Mouse (Mus musculus) cerebellum, adult 9-10 months (tissue): ENCODE measurements around the gene Prokr2.
A peak's percentile ranks its signal among the peaks of the same experiment; 100 is the strongest.

Experiments used
- DNase-seq: peaks from one replicate; pipeline ENCODE4 v3.0.0; 2022

The Prokr2 gene

DNA sequence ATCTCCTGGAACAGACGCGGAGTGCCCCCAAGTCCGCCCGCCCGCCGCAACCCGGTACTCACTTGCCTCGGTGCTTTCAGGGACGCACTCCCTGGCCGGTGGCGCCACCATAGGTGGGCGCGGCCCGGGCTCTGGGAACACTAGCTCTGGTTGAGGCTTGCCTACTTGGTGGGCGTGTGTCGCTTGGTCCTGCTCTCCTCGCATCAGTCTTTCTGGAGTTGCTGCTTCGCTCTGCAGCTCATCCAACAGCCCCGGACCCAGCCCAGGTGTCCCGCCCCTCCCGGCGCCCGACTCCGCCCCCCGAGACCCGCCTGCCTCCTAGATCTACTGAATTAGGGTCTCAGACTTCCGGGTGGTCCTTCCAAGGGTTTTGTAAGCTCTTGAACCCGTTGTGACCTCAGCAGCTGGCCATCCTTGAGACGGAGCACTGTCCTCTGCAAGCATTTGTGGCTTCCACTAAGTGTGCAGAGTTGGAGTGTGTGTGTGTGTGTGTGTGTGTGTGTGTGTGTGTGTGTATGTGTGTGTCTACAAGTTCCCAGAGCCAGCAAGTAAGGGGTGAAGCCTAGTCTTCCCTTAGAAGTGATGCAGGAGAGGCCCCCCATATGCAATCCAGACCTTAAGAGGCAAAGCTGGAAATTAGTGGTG lies at the start of gene Prokr2:
Gene Prokr2 (minus strand): TSS at position 254 of the 645 bp plus-strand sequence.
- DNase-seq, result no peak

DNA sequence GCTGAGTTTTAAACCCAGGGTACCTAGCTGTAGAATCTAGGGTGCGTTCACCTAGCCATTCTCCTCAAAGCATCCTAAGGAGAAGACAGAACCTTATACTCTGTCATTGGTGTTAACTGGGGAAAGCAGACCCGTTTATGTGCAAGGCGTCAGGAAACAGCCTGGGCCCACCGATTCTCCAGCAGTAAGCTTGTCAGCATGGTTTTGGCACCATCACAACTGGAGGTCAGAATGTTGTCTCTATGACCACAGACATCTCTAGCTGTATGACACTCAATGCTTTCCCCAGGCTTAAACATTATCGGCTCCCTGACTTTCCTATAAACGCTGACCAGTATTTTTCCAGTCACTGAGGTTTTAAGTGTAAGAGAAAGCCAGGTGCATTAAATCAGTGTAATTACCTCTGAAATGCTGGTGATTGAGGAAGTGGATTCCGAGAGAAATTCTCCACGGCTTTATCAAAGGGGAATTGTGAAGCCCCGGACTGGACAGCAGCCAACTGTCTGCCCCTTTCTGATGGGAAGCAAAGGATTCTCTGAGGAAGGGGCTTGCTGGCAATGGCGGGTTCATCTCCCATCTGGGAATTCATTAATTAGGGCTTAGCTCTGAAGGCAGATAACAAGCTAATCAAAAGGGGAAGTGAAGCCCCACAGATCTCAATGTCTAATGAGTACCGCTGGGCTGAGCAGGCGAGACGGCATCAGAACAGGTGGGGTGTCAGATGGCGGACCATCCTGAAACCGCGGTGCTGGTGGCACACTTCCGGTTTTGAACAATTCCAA lies 42.1 kb upstream of the Prokr2 start:
- peak; percentile 29 for DNase-seq

DNA sequence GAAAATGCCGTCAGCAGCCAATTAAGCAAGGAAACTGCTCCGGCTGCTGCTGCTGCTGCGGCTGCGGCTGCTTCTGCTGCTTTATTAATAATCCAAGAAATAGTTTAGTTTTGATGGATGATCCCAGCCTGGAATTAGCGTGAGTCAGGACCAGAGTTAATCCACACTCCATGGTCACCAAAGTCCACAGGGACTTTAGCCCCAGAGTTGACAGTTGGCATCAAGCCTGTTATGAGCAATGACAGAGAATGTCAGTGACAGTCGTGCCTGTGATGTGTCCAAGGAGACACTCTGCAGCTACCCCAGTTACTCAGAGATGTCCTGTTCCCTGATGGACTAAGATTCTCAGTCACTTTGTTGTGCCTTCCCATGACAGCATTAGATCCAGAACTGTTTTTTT lies 40.3 kb upstream of the Prokr2 start:
- DNase-seq, result no peak

DNA sequence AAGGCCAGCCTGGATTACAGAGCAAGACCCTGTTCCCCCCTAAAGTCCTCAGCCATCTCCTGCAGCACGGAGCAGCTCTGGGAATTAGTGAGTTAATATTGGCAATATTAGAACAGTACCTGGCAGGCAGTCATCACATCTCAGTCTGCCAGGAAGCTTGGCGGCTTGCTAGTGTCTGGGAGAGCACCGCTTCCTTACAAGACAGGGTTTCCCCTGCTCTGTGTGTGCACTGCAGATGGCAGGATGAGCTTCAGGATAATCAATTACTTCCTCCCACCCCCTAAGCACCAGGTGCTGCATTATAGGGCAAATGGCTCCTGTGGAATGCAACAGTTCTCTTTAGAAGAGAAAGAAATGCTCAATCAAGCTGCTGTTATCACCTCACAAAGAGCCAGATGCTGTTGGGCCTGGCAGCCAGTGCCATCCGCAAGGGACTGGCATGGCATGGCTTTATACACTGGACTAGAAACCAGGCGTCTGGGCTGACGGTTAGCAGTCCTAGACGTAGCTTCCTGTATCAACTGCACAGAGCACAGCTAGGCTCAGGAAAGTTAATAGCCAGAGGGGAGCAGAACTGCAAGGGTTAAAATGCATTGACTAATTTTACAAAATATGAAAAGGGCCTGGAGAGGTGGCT lies 38.3 kb upstream of the Prokr2 start:
- DNase-seq, result no peak

DNA sequence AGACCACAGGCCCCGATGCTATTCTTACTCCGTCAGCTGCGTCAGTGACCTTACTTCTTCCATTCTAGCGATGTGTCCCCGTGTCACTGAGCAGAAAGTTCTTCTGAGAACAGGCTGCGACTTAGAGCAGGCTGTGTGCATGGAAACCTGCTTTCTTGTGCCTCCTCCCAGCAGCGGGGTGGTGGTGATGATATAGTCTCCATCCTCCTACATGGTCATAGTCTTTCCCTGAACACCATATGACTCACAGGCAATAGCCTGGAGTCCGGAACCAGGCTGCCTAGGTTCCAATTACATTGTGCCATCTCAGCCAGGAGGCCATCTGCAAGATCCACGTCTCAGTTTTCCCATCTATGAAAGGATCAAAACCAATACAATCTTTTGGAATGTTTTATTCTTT lies 37.6 kb upstream of the Prokr2 start:
- no peak for DNase-seq

DNA sequence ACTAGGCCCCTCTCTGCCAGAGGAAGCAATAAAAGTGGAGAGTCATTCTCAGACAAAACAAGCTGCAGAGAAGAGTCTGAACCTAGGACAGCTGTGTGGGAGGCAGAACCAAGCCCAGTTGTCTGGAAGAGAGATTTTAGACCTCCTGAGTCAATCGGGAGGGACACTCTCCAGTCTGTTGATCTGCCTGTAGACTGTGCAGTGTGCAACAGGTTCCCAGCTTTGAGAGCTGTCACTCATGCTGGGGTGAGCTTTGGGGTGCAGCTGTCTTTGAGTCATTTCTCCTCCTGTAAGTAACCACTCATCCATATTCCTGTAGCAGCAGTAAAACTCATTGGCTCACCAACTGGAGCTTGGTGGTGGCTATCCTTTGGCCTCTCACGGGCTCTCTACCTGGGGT lies 33.2 kb upstream of the Prokr2 start:
- DNase-seq, result no peak

DNA sequence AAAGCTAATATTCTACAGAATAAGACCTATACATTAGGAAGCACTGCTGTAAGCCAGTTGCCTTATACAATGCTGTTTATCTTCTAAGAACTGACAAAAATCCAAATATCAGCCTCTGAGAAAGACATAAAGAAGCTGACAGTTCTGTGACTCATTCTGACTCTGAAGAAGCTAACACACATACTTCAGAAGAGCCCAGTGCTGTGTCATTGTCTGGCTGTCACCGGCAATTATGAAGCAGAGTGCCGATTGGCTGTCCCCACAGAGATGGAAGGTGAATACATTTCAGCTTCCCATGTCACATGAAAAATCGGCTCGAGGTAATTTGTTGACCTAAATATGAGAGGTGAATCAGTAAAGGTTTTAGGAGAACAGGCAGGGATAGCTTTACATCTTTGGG lies 24.9 kb upstream of the Prokr2 start:
- DNase-seq, result no peak

DNA sequence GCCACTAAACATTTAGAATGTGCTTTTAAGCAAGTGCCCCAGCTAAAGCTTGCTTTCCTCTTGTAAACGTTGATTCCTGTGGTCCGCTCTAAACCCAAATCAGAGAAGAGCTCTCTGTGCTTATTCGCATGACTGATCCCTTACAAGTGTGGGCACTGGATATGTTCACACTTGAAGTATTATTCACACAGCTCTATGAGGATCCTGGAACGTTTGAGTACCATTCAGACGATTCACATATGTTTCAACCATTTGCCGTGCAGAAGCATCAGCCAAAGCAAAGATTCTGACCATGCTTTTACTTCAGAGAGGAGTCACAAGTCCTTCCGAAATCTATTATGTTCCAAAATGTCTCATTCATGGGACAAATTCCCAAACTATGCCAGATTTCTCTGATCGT lies 12.9 kb upstream of the Prokr2 start:
- DNase-seq, result no peak

DNA sequence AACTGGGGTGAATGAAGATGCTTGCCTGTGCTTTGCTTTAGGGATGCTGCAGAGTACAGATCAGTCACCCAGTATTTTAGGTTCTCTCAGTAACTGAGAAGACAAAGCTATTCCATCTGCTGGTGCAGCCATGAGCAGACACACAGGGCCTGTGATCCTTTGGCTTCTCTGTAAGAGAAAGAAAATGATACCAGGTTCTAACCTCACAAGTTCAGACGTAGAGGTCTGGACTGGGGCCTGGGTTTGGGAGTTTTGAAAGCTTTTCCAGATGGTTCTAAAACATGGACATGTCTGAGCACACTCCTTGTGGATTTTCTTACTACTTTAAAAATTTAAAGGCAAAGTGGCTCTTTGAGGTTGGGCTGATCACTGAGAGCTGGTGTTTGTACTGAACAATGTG lies 10.5 kb upstream of the Prokr2 start:
- no peak for DNase-seq

DNA sequence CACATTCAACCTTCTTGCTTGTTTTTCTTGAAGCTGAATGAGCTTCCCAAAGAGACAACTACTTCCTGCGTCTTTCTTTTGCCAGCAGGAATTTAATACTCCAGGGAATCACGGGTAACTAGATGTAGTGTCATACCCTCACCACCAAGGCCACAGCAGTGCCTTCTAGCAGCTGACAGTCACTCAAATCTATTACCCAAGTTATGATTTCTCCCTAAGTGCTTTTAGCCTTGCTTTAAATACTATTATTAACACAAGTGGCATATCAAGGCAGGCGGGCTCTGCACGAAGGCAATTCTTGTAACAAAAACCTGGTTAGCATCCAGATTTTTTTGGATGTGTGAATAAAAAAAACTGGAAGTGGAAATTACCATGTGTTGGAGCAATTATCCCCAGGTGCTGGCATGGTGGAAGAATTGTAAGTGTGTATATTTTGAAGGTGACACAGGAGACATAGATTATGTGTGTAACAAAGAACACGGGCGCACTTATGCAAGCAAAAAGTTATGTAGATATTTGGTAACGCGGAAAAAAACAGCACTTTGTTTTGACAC lies 5.4 kb upstream of the Prokr2 start:
- no peak for DNase-seq

DNA sequence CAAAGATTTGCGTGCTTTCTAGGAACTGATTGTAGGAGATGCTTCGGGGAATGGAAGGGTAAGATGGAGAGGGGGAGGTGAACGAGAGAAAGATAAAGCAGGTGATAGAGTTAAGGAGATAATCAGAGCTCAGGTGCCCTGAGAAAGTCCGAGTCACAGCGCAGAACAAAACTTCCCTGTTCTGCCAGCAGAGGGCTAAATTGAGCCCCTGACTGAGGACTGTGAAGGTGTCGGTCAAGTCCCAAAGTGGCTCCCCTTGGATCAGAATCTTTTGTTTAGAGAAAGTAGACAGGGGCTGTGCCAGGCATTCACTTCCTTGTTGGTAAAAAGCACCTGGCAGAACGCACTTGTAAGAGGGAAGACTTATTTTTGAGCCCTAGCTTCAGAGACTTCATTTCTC lies 4.3 kb upstream of the Prokr2 start:
- no peak for DNase-seq

DNA sequence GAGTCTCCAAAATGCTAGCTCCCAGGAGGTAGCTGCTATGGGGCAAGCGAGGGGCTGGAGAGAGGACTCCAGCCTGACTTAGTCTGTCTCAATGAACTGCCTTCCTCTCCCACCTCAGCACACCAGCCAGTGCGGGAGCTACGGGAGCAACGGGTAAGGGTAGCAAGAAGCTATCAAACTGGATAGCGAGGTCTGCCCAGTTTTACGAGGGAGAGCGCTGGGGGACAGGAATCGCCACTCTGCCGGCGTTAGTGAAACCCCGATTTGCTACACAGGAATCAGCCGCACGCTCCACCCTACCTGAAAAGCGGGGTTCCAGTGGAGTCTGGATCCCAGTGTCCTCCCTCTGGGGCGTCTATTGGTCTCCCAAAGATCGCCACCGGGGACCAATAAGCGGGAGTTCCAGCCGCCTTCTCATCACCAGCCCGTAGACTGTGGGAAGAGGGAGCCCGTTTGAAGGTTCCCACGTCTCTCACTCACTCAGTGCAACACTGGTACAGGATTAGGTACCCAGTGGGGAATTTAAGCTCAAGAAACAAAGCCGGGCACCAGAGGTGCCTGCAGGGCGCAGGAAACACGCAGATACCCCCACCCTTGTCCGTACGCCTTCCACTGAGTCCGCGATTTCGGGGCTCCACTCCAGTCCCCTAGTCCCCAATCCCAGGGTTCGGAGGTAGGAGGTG lies 595 bp downstream of the Prokr2 start:
- no peak for DNase-seq

DNA sequence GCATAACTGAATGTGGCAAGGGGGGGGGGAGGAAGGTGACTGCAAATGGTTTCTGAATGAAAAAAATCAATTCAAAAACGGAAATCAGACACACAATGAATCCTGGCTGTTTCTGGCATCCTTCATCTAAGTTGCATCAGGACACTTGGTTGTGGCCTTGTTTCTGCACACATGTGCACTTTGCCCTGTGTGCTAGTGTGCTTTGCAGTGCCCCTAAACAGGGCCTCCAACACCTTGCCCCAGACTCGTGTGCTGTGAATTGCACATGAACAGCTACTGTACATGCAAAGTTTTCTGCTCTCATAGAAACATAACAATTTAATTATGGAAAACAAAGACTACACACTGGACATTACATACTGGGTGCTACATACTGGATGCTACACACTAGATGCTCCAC lies 2.9 kb downstream of the Prokr2 start:
- DNase-seq, result no peak

DNA sequence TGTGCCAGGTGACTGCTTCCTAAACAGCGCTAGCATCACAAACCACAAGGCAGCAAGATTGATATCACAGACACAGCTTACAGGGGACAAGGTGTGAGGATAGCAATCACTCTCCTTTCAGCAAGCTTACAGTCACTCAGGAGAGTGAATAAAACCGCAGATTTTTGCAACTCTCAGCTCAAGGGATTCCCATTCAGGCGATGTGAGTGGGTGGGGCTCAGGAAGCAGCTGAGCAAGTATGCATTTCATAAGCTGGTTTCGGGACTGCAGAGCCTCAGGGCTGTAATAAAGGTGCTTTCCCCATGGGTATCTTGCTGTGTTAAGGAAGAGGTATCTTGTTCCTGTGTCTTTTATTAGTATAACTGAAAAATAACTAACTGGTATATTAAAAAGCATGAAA lies 5.6 kb downstream of the Prokr2 start:
- DNase-seq, result no peak

DNA sequence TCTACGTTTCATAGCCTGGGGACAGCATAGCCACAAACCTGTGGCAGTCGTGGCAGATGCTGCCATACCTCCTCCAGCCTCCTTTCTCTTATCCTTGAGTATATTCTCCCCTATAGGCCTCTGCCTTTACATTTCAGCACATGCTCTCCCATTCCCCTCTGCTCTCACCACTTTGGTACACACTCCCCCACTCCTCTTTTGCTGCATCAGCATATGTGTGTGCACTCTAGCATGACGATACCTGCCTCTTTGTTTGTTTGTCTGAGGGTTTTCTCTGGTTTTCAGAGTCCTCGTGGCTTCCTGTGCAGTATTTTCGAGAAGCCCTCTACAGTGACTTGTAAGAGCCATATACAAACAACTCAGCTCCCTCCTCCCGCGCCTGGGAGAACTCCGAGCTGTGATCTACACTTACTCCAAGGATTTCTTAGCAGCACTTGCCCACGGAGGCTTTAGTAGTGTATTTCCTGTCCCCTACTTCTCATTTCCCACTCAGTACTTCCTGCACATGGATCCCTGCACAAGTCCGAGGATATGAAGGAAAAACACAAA lies 6.6 kb downstream of the Prokr2 start:
- no peak for DNase-seq

DNA sequence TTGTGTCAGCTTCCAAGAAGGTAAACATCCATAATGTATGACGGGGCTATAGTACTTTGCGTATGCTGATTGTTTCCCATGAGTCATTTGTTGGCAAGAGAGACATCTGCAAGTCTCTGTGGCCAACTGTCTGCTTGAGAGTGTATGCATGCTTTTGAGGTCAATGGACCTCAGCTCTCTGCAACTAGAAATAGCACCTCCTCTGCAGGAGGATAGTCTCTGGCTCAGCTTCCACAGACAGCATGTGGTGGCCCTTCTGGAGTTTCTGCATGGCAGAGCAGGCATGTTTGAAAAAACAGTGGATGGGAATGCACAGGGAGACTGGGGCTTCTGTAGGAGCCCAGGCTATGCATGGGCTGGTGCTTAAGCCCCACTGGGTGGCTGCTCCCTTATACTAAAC lies 7.8 kb downstream of the Prokr2 start:
- DNase-seq, result peak; percentile 70

DNA sequence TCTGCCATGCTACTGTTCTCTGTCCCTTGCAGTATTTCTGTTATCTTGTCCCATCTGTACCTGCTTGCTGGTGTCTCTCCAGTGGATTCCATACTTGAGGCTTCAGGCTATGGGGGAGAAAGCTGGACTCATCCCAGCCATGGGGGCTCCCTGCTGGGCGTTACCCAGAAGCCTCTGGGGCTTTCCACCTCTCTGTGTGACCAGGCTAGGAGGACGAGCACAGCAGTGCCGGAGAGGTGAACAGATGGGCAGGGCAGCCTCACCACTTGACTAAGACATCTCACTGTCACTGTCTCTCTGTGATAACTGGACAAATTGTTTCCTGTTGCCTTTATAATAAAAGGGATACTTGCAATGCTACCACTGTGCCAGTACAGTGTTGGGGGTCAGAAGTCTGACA lies 9.5 kb downstream of the Prokr2 start:
- peak; percentile 64 for DNase-seq

DNA sequence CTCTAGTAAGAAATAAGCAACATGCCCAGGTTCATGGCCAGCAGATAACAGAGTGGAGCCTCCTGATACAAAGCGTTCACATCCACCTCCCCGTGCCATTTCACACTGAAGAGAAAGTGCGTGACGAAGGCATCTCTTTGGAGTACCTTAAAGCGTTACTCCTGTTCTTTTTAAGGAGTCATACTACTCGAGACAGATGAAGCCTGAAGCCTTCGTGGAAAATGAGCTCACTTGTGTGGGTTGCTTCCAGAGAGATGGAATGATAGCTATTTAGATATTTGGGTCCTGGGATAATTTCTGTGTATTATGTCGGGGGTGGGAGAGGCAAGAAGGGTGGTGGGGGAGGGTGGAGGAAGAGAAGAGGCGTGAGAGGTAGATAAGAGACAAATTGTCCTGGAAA lies 10.1 kb downstream of the Prokr2 start:
- DNase-seq, result no peak

DNA sequence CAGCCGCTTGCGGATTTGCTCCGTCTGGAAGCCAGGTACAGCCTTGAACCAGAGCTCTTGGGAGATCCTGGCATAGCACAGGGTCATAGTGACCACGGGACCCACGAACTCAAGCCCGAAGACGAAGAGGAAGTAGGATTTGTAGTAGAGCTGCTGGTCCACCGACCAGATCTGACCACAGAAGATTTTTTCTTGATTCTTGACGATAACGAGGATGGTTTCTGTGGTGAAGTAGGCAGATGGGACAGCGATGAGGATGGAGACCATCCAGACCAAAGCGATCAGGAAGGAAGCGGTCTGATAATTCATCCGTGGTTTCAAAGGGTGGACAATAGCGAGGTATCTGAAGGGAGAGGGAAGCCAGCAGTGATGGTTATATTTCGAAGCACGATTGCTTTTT lies 11.5 kb downstream of the Prokr2 start:
- no peak for DNase-seq

DNA sequence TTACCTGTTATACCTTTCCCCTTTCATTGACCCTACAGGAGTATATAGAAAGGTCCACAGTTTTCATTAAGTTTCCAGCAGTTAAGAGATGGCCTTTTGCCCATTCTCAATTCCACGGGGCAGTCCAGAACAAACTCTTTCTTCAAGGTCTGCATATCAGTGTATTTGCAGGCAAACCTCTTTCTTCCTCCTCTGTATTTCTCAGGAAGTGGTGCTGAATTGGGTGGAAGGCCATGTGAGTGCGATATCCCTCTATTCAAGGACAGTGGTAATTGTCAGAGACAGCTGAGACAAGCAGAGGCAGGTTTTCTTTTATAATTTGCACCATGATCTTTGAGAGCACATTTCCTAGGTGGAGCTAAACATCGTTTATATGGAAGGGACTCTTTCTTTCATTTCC lies 16.8 kb downstream of the Prokr2 start:
- DNase-seq, result no peak

DNA sequence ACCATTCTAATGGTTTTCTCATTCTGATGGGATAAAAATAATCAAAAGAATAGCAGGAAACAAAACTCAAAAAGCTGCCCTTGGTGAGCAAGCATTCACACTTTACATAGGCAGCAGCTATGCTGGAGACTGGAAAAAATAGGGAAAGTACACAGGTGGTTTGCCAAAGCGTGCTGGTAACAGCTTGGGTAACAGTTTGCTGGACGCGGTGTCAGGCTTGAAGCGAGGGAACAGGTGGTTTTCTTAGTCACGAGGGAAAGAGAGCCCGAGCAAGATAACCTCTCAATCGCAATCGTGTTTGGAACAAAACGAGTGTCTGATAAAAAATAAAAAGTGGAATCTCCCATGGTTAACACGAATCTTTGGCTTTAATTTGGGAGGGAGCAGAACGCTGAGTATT lies 41.4 kb downstream of the Prokr2 start:
- DNase-seq, result no peak

DNA sequence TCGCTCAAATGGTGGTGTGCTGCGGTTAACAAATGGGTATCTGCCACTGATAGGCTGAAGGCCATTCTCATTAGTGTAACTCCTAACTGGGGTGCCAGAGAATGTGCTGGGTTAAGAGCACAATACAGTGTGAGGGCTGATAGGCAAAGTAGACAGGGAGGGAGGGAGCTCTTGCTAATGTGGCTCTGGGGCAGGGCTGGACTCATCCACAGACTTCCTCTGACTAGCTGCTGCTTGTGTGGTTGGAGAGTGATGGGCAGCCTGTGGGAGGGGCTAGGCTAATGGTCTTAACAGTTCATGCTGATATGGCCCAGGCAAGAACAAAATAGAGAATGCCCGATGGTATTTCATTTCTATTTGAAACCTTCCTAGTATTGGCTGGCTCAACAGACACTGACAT lies 44.0 kb downstream of the Prokr2 start:
- no peak for DNase-seq

DNA sequence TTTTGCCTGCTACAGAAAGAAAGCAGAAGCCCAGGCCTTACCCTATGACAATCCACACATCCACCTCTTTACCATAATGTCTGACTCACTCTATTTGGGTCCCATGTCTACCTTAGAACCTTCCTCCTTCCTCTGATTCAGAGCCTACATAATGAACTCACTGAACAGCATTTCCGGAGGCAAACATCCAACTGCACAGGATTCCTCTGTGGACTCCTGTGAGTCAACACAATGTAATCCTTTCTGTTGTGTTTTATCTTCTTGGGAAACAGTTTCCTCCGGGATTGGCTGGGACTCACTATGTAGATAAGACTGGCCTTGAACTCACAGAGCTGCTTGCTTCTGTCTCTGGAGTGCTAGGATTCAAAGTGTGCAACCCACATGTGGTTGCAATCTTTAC lies 44.9 kb downstream of the Prokr2 start:
- no peak for DNase-seq
